Mouse (Mus musculus) erythroblast, embryonic 14.5 days (primary cell): ENCODE measurements around the gene Gm13889. TPM values are rescaled to one million over a fixed set of nuclear protein-coding genes. Genes with fewer than 3 reads are reported as not detected.

Experiments used
- H3K27me3 ChIP-seq: 2 replicates; pipeline ENCODE4 v1.6.1; 2012; ENCODE audit warnings: inconsistent platforms; ENCODE audit not compliant: control insufficient read depth
- H3K36me3 ChIP-seq: 2 replicates; pipeline ENCODE4 v1.6.1; 2012; ENCODE audit warnings: mild to moderate bottlenecking, inconsistent platforms; ENCODE audit not compliant: control insufficient read depth
- H3K4me1 ChIP-seq: 2 replicates; pipeline ENCODE4 v1.6.1; 2012; ENCODE audit warnings: inconsistent platforms; ENCODE audit not compliant: control insufficient read depth
- H3K4me3 ChIP-seq: replicated peaks from 2 replicates; pipeline ENCODE3; 2012; ENCODE audit warnings: moderate library complexity, mild to moderate bottlenecking, inconsistent platforms
- H3K9me3 ChIP-seq: 2 replicates; pipeline ENCODE4 v1.6.1; 2012; ENCODE audit warnings: low read length, inconsistent platforms, mixed read lengths; ENCODE audit not compliant: control insufficient read depth
- GATA1 ChIP-seq: IDR thresholded peaks from 2 replicates; pipeline ENCODE4 v1.6.1; 2012; ENCODE audit warnings: low read length, inconsistent platforms, mixed read lengths
- TAL1 ChIP-seq: IDR thresholded peaks from 3 replicates; pipeline ENCODE4 v1.6.1; 2012; ENCODE audit warnings: low read length, inconsistent platforms, mixed read lengths
- polyA plus RNA-seq: library from polyadenylated mRNA; stranded (reverse); fragments of >175 nt; gene quantifications from 2 replicates; pipeline ENCODE4 v1.2.3, GENCODE M21; 2012

The Gm13889 gene
- polyA plus RNA-seq = 0.03 and 0.08 TPM in 2 replicates

DNA sequence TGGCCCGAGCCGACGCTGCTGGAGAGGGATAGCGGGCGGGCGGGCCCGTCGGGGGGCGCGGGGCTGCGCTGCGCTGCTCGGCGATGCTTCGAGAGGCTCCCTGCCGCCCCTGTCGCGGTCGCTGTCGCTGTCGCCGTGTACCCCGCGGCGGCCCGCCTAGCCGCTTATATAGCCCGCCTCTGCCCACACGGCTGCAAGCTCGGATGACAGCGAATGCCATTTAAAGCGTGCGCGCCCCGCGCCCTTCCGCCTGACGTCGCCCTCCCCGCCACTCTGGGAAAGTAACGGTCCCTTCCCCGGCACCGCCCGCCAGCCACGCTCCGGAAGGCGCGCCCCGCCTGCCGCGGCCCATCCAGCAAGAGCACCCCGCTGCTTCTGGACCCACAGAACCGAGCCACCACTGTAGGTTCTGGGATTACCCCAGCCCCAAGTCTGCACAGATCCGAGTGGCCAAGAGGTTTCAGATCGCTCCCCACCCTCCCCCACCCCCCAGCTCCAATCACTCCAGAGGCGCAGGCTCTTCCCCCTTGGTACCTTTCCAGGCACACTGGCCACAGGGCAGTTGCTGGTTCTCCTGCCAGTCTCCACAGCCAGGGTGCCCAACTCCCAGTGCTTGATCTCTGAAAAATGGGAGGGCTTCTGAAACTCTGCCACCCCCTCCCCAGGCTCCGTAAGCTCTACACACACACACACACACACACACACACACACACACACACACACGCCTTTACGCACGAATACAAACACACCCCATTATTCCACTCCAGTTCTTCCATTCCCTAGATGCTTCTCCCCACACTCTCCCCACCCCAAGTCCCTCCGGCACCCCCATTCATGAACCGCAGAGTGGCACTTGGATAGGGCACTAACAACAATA, at the start of gene Gm13889:
Gene Gm13889, minus strand, starts transcription at position 294 of the 877 bp plus-strand sequence.
- peak within 1 kb of the TSS; percentile 38 for H3K4me3 ChIP-seq
- H3K27me3 ChIP-seq = peaks cover 58% of the 10 kb centered on the region
- H3K9me3 ChIP-seq = no peaks in the 10 kb centered on the region

DNA sequence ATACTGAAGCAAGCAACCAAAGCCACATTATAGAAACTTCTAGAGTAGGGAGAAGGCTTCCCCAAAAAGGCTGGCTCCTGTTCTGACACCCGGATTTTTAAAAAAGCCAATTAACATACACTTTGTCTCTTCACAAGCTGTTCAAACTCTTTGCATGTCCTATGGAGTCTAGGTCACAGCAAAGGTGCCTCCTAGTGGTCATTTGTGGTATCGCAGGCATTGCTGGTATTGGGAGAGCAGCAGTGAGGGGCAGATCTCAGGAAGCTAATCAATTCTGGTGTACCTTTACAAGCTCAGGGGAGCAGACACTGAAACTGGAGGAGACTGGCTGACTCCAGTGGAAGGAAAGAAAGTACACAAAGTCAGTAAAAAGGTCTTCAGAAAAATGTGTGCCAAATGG, 45.3 kb upstream of the Gm13889 start:
- Histone ChIP-seq H3K36me3 (peaks cover 82% of the 10 kb centered on the region), H3K4me1 (no peaks in the 10 kb centered on the region), H3K27me3 (no peaks in the 10 kb centered on the region), H3K4me3 (no peak overlapping the region), H3K9me3 (no peaks in the 10 kb centered on the region)
- TF ChIP-seq TAL1 (no peak), GATA1 (no peak)

More for the DNA sequence above, at the start of gene Gm13889:
- no peaks in the 10 kb centered on the region for H3K36me3 ChIP-seq
- TF ChIP-seq TAL1 (no peak), GATA1 (no peak)
- H3K4me1 ChIP-seq = no peaks in the 10 kb centered on the region

DNA sequence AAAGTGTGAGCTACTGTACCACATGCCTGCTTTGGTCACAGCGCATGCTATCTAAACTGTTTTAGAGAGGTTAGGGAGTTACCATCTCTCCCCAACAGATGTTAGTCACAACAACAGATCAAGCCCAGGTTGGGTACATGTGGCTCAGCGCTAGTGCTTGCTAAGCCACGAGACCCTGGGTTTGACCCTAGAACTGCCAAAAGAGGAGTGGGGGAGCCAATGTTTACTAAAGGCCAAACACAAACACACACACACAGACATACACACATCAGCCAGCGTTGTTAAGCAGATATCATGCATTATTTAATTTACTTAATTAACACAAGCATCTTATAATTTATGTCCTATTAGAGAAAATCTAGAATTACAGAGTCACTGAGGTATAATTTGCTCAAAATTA, 44.9 kb upstream of the Gm13889 start:
- Histone ChIP-seq H3K27me3 (no peaks in the 10 kb centered on the region), H3K36me3 (peaks cover 83% of the 10 kb centered on the region), H3K9me3 (no peaks in the 10 kb centered on the region), H3K4me1 (no peaks in the 10 kb centered on the region), H3K4me3 (no peak overlapping the region)
- TF ChIP-seq TAL1 (no peak), GATA1 (no peak)

DNA sequence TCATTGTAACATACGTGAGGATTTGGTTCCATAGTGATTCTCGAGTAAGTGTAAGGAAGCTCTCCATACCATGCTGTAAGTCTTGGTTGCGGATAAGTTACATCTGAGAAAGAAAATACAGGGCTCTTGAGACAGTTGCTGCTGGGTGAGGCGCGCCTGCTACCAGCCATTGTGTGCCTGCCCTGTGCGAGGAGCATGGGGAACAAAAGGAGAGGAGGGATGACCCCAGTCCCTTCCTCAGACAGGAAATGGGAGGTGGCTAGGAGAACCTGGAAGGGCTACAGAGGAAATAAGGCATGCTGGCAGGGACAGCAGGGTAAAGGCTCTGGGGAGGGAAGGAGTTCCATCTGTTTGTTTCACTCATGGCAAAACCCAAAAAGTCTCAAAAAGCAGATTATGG, 44.4 kb upstream of the Gm13889 start:
- Histone ChIP-seq H3K4me1 (no peaks in the 10 kb centered on the region), H3K4me3 (no peak overlapping the region), H3K9me3 (no peaks in the 10 kb centered on the region), H3K27me3 (no peaks in the 10 kb centered on the region), H3K36me3 (peaks cover 81% of the 10 kb centered on the region)
- TF ChIP-seq TAL1 (no peak), GATA1 (no peak)

DNA sequence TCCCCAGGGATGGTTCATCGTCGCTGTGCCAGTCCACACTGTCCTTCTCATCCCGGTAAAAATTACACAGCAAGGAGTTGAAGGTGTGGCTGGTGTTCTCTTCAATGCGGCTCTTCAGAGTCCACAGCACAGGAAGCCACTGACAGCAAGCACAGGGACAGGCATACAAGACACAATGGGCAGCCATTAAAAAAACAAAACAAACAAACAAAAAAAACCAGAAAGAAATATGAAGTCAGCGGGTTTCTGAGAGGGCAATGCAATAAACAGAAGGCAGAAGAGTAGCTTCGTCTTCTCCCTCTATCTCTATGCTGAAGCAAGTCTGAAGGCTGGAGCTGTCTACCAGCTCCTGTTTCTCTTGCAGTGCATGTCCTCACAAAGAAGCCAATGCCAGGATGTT, 39.3 kb upstream of the Gm13889 start, which contains the start of gene Gm27027:
Gene Gm27027, minus strand, starts transcription at position 101 of the 400 bp plus-strand sequence.
- Histone ChIP-seq H3K36me3 (peaks cover 80% of the 10 kb centered on the region), H3K4me1 (no peaks in the 10 kb centered on the region), H3K4me3 (no peak within 1 kb of the TSS), H3K27me3 (no peaks in the 10 kb centered on the region), H3K9me3 (no peaks in the 10 kb centered on the region)
- TF ChIP-seq GATA1 = no peak
- no peak for TF ChIP-seq TAL1

DNA sequence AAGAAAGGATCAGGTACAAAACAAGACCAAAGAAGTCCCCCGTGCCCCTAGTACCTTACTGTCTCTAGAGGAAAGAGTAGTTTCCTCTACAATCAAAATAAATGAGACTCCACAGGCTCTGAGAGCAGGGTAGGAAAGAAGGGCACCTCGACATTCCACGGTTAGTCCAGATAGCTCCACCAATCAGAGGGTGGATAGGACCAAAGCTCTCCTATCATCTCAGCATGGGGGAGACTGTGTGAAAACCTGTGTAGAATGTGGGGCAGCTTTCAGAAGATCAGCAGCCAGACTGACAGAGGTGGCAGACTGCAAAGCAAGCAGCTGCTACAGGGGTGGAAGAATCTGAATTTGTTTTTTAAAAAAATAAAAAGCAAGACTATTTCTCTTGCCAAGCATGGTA, 35.8 kb upstream of the Gm13889 start:
- H3K36me3 ChIP-seq = peaks cover 91% of the 10 kb centered on the region
- TF ChIP-seq GATA1 (no peak), TAL1 (no peak)

DNA sequence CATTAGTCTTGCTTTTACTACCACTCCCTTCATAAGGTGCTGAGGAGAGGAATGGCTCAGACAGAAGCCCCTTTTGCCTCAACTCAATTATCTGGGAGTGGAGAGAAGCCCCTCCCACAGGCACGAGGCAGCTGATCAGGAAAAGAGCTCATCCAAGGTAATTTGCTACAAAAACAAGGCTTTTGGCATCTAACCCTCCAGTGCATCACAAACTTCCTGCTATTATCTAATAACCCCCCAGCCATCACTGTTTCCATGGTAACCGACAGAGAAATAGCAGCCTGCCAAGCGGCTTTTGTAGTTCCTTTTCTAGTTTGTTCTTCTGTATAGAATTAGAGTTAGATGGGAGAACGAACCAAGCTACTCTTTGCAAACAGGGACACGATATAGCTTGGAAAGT, 35.3 kb upstream of the Gm13889 start:
- Histone ChIP-seq H3K4me3 (no peak overlapping the region), H3K4me1 (no peaks in the 10 kb centered on the region), H3K27me3 (no peaks in the 10 kb centered on the region), H3K36me3 (peaks cover 91% of the 10 kb centered on the region), H3K9me3 (no peaks in the 10 kb centered on the region)
- TF ChIP-seq TAL1 (no peak), GATA1 (no peak)

More for the DNA sequence above, 35.8 kb upstream of the Gm13889 start:
- Histone ChIP-seq H3K4me1 (no peaks in the 10 kb centered on the region), H3K27me3 (no peaks in the 10 kb centered on the region), H3K9me3 (no peaks in the 10 kb centered on the region), H3K4me3 (no peak overlapping the region)

DNA sequence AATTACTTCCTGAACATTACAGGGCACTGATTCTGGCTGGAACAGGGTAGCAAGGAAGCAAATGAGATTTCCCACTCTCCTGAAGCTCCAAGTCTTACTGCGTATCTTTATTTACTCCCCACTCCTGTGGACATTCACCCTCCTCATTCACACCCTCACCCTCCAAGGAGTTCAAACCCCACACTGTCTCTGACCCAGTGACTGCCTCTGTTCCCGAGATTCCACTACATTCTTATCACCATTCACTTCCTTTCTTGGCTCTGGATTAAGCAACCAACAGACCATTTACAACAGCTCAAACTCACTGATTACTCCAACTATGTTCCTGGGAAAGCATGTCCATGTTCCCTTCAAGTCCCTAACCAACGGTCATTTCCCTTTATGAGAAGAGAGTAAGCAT, 34.3 kb upstream of the Gm13889 start:
- Histone ChIP-seq H3K4me1 (no peaks in the 10 kb centered on the region), H3K4me3 (no peak overlapping the region), H3K36me3 (peaks cover 94% of the 10 kb centered on the region), H3K27me3 (no peaks in the 10 kb centered on the region), H3K9me3 (no peaks in the 10 kb centered on the region)
- TF ChIP-seq TAL1 = no peak

DNA sequence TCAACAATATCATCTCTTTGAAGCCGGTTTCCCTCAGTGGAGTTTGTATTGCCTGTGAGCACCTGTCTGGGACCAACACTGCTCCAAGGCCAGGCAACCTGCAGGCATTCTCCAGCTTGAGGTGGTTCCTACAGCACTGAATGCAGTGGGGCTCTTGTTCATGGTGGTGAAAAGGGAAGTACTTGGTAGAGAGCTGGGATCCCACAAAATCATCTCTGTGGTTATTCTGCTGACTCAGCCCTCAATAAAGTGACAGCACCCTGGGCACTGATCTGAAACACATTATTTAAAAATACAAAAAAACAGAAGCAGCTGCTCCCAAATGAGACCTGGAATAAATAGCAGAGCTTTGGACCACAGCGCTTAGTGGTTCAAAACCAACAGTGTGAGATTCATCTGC, 31.4 kb upstream of the Gm13889 start:
- no peaks in the 10 kb centered on the region for H3K9me3 ChIP-seq
- TF ChIP-seq GATA1 (no peak), TAL1 (no peak)
- H3K27me3 ChIP-seq = no peaks in the 10 kb centered on the region
- no peak overlapping the region for H3K4me3 ChIP-seq
- H3K36me3 ChIP-seq = peaks cover 92% of the 10 kb centered on the region
- no peaks in the 10 kb centered on the region for H3K4me1 ChIP-seq
